In genomic region chr14:105779760-105780159, GRCm38 (mm10) we compare ENCODE assay signal across 11 mouse cellular contexts.
"Had no signal": no experiment of that assay in that cellular context is flagged by ENCODE, and none has a peak within 500 bp of the region (broad histone marks: within the 10 kb centered on the region; RNA-seq: fewer than 3 reads in every experiment).

No protein-coding gene starts in this region.

- H3K4me2 ChIP-seq: limb, embryonic 13.5 days; midbrain, embryonic 12.5 days; neural tube, embryonic 13.5 days had no signal

- H3K9me3 ChIP-seq: limb, embryonic 13.5 days; neural tube, embryonic 13.5 days had no signal

- H3K4me1 ChIP-seq: limb, embryonic 13.5 days; midbrain, embryonic 12.5 days; neural tube, embryonic 13.5 days had no signal

- DNase-seq: left cerebral cortex, postnatal 4 days; retina, postnatal 1 day; right cerebral cortex, postnatal 4 days; spleen, adult 18-20 months; thymus, adult 18-20 months; thymus, postnatal 14 days had no signal

- H3K27me3 ChIP-seq: limb, embryonic 13.5 days; midbrain, embryonic 12.5 days; neural tube, embryonic 13.5 days had no signal

- H3K4me3 ChIP-seq: limb, embryonic 13.5 days; midbrain, embryonic 12.5 days; neural tube, embryonic 13.5 days had no signal

- H3K36me3 ChIP-seq: limb, embryonic 13.5 days; midbrain, embryonic 12.5 days; neural tube, embryonic 13.5 days had no signal

- H3K9ac ChIP-seq: limb, embryonic 13.5 days; liver, embryonic 14.5 days; midbrain, embryonic 12.5 days; neural tube, embryonic 13.5 days had no signal

- H3K27ac ChIP-seq: limb, embryonic 13.5 days; liver, embryonic 14.5 days; midbrain, embryonic 12.5 days; neural tube, embryonic 13.5 days had no signal

- ATAC-seq: midbrain, embryonic 16.5 days had no signal
